Mouse (Mus musculus): Measurements from ENCODE around the gene Pdpr.
"Not testable (repeated sequence)": the region's sequence is repeated elsewhere in the genome, so short reads cannot be mapped to it uniquely, and the experiment has no call there.

The Pdpr gene

DNA sequence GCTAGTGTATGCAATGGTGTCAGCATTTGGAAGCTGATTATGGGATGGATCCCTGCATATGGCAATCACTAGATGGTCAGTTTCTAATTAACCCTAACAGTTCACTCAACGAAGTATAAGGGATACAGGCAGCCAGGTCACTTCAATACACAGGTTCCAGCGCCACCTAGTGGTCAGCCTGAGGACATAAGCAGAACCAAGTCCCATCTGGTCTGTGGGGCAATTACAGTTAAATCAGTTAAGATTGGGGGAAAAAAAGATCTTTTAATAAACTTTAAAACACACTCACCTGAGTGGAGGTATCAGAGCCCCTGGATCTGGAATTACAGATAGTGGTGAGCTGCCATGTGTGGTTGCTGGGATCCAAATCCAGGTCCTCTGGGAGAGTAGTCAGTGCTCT, 4.3 kb upstream of the Pdpr start:
- peak; percentile 85 for DNase-seq (ENCODE audit: extremely low spot score, low spot score)

DNA sequence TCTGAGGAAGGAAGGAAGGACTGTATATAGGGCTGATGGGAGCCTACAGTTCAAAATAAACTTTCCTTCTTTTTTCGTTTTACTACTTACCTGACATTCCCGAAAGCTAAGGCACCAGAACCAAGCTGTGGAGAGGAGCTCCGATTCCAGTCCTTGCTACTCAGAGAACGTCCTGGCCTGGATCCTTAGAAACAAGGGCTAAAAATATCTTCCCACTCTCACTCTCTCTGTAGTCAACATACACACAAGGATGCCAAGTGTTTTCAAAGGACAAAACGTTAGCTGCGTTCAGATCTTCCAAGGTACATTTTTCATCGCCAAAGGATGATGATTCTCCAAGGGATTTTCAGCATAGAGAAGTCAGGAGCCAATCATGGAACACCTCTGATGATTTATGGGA, 2.7 kb upstream of the Pdpr start:
- DNase-seq (ENCODE audit: extremely low spot score, low spot score) = no peak

DNA sequence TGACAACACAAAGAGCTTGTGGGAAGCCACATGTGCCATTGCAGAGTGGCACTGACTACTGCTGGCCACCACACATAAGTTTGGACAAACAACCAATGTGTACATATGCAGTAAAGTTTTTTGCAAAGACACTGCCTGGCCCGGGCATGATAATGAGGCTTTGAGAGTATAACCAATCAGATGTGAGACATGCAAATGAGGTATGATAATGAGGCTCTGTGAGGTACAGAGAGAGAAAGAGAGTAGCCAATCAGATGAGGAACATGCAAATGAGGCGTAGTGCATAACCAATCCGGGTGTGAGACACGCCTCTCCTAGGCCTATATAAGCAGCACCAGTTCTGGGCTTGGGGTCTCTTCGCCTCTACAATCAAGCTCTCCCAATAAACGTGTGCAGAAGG, 2.1 kb upstream of the Pdpr start, which contains the start of gene Clec18a:
TSS of gene Clec18a (minus strand) at position 101 of the 400 bp plus-strand sequence.
- DNase-seq (ENCODE audit: extremely low spot score, low spot score) = not testable (repeated sequence)

DNA sequence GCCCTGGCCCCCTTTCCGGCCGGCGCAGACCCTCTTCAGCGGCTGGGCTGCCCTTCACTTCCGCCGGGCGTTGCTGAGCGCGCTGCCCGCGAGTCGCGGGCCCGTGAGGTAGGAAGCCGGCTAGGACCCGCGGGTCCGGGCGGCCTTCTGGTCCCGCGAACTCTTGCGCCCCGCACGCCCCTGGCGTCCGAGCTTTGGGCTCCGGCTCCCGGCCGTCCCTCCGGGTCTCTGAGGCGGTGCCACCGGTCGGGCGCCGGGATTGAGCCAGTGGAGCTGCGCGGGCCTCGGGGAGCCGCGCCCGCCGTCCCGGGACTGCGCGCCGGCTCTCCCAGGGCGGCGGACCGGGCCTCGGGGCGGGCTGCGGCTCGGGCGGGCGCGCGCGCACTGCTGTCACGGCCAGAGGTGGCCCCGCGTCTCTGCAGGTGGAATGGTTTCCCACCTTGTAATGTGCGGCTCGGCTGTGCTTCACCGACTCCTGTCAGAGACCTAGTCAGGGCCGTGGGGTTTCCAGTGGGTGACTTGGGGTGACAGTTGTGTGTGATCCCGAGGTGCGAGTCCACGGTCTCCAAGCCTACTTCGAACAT, 381 bp downstream of the Pdpr start:
- DNase-seq (ENCODE audit: extremely low spot score, low spot score) = peak; percentile 32

DNA sequence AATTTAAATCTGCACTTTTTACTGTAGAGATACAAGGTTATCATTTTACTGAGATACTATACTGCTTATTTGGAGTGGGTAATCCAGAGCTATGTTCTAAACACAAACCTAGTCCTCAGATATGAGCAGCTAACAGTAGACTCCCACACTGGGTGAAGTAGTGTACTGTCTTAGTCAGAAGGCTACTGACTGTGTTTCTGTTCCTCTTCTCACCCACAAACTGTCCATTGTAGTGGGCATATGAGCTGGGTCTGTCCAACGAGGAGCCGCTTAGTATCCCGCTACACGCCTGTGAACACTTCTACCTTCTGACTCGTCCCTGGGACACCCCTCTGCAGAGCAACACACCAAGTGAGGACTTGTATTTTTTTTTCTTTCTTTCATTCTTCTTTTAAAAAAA, 20.5 kb downstream of the Pdpr start:
- DNase-seq (ENCODE audit: extremely low spot score, low spot score) = no peak

DNA sequence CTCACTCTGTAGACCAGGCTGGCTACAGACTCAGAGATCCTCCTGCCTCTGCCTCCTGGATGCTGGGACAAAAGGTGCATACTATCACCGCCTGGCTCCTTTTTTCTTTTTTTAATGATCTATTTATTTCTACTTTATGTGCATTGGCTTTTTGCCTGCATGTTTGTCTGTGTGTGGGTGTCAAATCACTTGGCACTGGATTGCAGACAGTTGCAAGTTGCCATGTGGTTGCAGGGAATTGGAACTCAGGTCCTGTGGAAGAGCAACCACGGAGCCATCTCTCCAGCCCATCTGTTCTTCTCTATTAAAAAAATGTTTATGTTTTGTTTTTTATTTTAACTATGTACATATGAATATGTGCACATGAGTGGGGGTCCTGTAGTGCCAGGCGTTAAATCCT, 25.1 kb downstream of the Pdpr start:
- no peak for DNase-seq (ENCODE audit: extremely low spot score, low spot score)

DNA sequence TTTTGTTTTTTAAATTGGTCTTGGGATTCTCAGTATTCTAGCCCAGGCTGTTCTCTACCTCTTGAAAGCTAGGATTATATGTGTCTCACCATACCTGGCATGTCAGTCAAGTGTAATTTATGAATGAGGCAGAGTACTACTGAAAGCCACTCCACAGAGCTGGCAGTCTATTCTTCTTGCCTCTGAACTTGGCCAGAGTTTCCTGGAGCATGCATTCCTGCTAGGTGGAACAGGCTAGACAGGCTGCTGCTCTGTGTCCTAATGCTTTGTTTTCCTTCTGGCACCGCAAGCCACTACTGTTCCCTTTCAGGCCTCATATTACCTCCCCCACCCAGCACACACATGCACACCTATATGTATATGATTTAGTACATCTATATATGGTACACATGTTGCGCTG, 36.3 kb downstream of the Pdpr start:
- DNase-seq (ENCODE audit: extremely low spot score, low spot score) = no peak

DNA sequence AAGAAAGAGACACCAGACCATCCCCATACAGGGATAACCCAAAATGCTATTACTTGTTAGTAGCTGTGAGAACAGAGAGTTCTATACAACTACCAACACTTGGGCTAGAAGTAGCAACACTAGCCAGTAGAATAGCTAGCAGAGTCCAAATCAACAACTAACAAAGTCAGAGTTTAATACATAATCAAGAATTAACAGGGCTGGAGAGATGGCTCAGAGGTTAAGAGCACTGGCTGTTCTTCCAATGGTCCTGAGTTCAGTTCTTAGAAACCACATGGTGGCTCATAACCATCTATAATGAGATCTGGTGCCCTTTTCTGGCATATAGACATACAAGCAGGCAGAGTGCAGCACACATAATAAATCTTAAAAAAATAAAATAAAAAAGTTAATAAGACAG, 48.1 kb downstream of the Pdpr start:
- DNase-seq (ENCODE audit: extremely low spot score, low spot score) = no peak

DNA sequence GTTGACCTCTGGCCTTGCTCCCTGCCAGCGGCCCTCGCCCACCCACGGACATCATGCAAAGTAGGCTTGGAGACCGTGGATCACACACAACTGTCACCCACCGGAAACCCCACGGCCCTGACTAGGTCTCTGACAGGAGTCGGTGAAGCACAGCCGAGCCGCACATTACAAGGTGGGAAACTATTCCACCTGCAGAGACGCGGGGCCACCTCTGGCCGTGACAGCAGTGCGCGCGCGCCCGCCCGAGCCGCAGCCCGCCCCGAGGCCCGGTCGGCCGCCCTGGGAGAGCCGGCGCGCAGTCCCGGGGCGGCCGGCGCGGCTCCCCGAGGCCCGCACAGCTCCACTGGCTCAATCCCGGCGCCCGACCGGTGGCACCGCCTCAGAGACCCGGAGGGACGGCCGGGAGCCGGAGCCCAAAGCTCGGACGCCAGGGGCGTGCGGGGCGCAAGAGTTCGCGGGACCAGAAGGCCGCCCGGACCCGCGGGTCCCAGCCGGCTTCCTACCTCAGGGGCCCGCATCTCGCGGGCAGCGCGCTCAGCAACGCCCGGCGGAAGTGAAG, 50.5 kb downstream of the Pdpr start:
- peak; percentile 33 for DNase-seq (ENCODE audit: extremely low spot score, low spot score)

DNA sequence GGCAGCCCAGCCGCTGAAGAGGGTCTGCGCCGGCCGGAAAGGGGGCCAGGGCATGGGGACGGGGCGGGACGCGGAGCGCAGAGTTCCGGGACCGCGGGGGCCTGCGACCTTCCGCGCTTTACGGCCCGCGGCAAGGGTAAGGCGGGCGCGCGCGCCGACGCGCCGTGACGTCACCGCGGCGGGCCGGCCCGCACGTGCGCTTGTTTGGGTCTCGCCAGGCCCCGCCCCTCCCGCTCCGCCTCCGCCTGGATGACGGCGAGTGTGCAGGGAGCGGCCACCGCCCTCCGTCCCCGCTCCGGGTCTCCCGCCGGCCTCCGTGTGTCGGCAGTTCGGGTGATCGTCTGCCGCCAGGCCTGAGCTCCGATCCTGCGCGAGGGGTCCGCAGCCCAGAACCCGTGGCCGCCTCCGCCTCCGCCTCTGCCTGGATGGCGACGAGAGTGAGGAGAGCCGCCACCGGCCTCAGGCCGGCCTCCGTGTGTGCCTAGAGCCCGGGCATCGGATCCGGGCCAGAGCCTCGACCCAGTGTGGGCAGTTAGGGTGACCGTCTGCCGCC, 51.1 kb downstream of the Pdpr start:
- DNase-seq (ENCODE audit: extremely low spot score, low spot score) = peak; percentile 92

DNA sequence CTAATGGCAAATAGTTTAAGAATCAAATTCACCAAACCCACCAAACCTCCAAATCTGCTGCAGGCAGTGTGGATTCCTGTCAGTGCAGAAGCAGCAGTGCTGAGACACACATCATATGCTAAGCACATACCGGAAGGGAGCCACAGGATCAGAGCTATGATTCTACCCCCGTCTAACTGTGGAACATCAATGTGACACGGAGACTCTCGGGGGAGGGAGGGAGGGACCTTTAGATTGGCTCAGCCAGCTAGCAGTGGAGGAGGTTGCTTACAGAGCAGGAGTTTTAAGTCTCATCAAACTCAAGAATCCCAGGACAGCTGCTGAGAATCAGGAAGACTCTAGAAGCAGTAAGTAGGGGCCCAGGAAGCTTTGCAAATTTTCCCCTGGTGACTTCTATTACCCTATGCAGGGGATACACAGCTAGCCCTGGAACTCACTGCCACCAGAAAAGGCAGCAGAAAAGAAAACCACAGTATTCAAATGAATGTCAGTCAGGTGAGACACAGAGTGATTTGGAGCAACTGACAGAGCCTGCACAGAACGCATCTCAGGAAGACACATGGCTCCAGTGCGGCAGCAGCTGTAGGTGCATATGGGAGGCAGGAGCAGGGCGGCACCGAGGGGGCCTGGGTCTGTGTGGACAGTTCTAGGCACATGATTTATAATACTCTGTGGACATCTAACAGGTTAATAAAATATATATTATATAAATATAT, 61.4 kb downstream of the Pdpr start:
- DNase-seq (ENCODE audit: extremely low spot score, low spot score) = no peak

DNA sequence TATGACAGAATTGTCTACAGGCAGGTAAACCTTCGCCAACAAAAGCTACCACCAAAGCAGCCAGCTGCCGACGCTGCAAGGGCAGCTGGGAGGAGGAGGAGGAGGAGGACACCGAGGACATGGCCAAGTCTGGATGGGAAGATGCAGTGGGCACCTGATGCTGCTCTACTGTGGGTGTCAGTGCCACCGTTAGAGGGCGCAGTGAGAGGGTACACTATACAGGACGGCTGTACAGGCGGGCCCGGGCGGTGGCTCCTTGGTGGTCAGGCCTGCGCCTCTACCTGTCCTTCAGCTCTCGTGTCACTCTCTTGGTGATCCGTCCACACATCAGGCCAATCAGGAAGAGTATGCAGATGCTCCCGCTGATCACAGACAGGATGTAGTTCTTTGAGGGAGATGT, 63.2 kb downstream of the Pdpr start:
- DNase-seq (ENCODE audit: extremely low spot score, low spot score) = peak; percentile 40

DNA sequence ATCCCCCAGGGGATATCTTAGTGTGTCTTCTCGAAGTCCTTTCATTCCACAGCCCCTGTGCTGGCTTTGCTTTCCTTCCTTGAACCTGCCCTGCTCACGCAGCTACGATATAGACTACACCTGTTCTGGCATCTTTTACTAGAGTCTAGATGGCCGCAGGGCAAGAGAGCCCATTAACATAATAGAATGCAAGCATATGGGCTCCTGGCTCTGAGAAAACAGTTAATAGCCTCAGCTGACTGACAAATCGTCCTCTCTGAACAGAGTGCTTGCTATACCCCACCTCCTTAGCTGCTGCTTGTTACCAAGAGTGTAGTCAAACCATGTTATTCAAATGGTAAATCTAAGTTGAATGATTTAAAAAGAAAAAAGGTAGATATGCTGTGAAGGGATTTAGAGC, 77.2 kb downstream of the Pdpr start:
- no peak for DNase-seq (ENCODE audit: extremely low spot score, low spot score)

DNA sequence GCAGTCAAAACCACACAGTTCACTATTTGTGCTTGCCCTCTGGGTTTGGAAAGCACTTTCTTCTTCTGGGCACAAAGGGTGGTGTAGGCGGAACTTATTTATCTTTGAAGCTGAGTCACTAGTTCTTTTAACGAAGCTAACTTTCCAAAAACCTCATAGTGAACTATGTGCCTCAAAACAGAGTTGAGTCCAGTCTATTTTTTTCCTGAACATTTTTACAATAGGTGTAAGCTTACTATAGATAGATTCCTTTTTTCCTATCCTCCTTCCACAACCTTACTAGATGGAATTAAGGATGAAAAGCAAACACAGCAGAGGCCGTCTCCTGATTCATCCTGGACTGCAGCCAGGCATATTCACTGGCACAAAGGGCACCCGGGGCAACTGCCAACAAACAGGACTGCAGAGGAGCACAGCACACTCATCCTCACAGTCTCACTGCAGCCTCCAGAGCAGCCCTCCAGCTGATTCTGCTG, 91.1 kb downstream of the Pdpr start:
- DNase-seq (ENCODE audit: extremely low spot score, low spot score) = no peak
